Mouse (Mus musculus) olfactory bulb, adult 2 months (tissue): ENCODE results near the gene Nudt14. TPM values are rescaled to one million over a fixed set of nuclear protein-coding genes. Genes with fewer than 3 reads are reported as not detected.

Experiments used
- H3K27ac ChIP-seq: fragments of 200-500 bp; 2 replicates; pipeline ENCODE4 v1.5.1; 2012; ENCODE audit warnings: low read depth, low read length; ENCODE audit not compliant: insufficient read depth
- H3K4me1 ChIP-seq: fragments of 200-500 bp; 2 replicates; pipeline ENCODE4 v1.6.1; 2012; ENCODE audit warnings: low read length; ENCODE audit not compliant: control insufficient read depth, insufficient read depth
- H3K4me3 ChIP-seq: fragments of 200-500 bp; 2 replicates; pipeline ENCODE4 v1.5.1; 2012; ENCODE audit warnings: mild to moderate bottlenecking, low read depth, low read length, moderate library complexity; ENCODE audit not compliant: insufficient read depth
- CTCF ChIP-seq: fragments of 200-500 bp; IDR thresholded peaks from 2 replicates; pipeline ENCODE4 v1.5.1; 2012; ENCODE audit warnings: low read depth, mild to moderate bottlenecking, low read length, moderate library complexity; ENCODE audit not compliant: insufficient read depth
- POLR2A ChIP-seq: fragments of 200-500 bp; IDR thresholded peaks from 2 replicates; pipeline ENCODE4 v1.6.1; 2012; ENCODE audit warnings: mild to moderate bottlenecking, low read depth, low read length, moderate library complexity; ENCODE audit not compliant: insufficient read depth
- WGBS: fragments of 180-500 bp; shearing (Covaris S2); methylation state at CpG from one replicate; pipeline ENCODE4 v1.1.7; 2018; 5-methylcytosine and 5-hydroxymethylcytosine counted together
- polyA plus RNA-seq: library from polyadenylated mRNA; stranded (reverse); fragments of >200 nt; gene quantifications from 2 replicates; pipeline ENCODE4 v1.2.4, GENCODE M21; 2012; ENCODE audit warnings: low replicate concordance; ENCODE audit not compliant: missing spikeins, insufficient read depth, insufficient read length

The Nudt14 gene
- polyA plus RNA-seq, 1 experiment, result not detected

DNA sequence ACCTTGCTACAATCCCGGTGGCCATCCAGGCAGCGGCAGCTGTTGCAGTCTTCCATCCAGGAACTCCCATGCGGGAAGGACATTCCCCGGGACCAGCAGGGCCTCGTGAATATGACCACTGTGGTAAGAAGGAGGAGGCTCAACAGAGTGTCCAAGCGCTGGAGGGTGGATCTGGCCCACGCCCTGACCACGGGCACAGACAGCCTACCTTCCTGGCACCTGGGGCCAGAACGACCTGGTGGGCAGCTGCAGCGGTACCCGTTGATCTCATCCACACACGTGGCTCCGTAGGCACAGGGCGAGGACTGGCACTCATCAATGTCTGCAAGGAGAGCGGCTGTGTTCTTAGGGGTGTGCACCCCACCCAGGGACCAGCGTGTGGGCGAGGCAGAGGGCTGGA is 30.2 kb downstream of the Nudt14 start:
- H3K4me1 ChIP-seq, result no peaks in the 10 kb centered on the region
- H3K27ac ChIP-seq, result no peak overlapping the region
- WGBS, result 94% methylated on average over 17 of the region's 17 CpGs
- no peak overlapping the region for H3K4me3 ChIP-seq
- TF ChIP-seq POLR2A (no peak), CTCF (no peak)

DNA sequence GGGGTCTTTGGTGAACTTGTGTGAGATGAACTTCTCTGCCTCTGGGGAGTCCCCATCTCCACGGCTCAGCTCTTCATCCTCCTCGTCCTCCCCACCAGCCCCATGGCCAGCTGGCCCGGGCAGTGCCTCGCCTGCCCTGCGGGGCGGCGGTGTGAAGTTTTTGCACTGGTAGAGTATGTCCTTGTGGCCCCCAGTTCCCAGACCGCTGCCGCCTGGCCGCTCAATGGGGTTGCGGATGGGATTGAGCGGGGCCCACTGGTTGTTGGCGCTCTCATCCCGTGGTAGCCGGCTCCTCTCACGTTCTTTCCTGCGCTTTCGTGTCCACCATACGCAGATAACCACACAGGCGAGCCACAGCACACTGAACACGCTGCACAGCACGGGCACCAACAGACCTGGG is 32.9 kb downstream of the Nudt14 start:
- TF ChIP-seq POLR2A (no peak), CTCF (no peak)
- 95% methylated on average over 22 of the region's 22 CpGs for WGBS
- Histone ChIP-seq H3K4me3 (no peak overlapping the region), H3K27ac (no peak overlapping the region), H3K4me1 (no peaks in the 10 kb centered on the region)

DNA sequence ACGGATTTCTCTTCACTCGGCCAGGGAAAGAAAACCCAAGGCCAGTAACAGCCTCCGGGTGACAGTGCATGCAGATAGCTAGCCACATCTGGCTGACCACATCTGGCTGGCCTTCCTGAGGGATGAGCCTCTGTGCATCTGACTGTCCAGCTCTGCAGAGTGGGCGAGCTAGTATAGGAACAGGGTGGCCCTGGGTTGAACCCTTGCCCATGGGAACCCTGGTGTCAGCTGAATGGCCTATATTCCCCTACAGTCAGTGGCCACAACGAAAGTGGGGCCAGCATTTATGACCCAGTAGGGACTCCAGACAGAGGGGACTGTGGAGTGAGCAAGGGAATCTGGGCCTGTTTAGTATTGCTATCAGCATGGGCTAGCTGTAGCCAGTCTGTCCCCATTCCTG is 36.9 kb downstream of the Nudt14 start:
- H3K27ac ChIP-seq, result no peak overlapping the region
- H3K4me1 ChIP-seq, result peaks cover 8% of the 10 kb centered on the region
- TF ChIP-seq POLR2A (no peak), CTCF (no peak)
- no peak overlapping the region for H3K4me3 ChIP-seq
- 90% methylated on average over 5 of the region's 5 CpGs for WGBS

DNA sequence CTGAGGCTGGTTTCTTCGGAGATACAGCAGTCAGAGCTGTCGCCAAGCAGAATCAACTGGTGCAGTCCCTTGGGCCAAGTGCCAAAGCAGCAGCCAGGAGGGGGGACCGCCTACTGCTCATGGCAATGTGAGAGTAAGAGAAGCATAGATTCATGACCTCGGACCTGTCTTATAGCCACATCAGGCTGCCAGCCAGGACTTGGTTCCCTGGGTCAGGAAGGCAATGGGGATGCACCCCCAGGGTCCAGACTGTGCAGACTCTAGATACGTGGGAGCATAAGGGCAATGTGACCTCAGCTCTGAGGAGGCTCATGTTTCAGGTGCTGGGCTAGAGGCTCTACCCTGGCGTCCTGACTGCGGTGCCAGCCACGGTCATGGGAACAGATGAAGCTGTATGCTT is 38.0 kb downstream of the Nudt14 start:
- Histone ChIP-seq H3K27ac (no peak overlapping the region), H3K4me1 (peaks cover 8% of the 10 kb centered on the region), H3K4me3 (no peak overlapping the region)
- no peak for TF ChIP-seq CTCF
- TF ChIP-seq POLR2A, result no peak
- WGBS, result 65% methylated on average over 8 of the region's 8 CpGs

DNA sequence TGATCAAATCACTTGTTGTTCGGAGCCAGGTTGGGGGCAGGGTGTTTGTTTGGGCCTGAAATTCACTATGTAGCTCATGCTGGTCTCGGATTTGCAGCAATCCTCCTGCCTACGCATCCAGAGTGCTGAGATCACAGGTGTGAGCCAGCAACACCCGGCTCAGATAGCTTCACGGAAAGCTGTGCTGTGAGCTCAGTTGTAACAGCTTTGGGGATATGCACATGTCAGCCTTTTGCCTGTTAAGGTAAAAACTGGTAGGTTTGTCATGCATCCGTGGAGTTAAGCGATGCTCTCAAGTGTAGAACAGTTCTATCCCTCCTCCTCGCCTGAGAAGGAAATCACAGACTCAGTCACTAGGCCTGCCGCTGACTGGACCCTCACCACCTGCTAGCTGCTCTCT is 41.3 kb downstream of the Nudt14 start:
- Histone ChIP-seq H3K4me1 (peaks cover 16% of the 10 kb centered on the region), H3K4me3 (no peak overlapping the region), H3K27ac (no peak overlapping the region)
- WGBS, result 61% methylated on average over 9 of the region's 9 CpGs
- no peak for TF ChIP-seq CTCF
- TF ChIP-seq POLR2A, result no peak

DNA sequence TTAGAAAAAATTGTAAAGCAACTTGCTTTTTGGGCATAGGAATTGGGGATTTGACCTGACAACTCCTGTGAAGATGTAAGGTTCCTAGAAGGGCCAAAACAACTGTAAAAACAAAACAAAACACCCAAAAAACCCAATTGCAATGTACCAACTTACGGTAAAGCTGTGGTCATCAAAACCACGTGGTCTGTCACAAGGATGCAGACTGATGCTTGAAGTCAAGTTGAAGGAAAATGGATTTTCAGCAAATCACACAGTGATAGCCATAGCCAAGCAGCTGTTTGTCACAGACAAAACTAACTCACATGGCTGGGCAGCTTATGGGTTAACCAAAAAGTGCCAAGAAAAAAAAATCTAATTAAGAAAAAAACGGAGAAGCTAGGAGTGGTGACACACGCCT is 43.0 kb downstream of the Nudt14 start:
- H3K27ac ChIP-seq, result no peak overlapping the region
- no peak overlapping the region for H3K4me3 ChIP-seq
- H3K4me1 ChIP-seq, result peaks cover 32% of the 10 kb centered on the region
- TF ChIP-seq POLR2A (no peak), CTCF (no peak)
- WGBS, result 55% methylated on average over 4 of the region's 4 CpGs

DNA sequence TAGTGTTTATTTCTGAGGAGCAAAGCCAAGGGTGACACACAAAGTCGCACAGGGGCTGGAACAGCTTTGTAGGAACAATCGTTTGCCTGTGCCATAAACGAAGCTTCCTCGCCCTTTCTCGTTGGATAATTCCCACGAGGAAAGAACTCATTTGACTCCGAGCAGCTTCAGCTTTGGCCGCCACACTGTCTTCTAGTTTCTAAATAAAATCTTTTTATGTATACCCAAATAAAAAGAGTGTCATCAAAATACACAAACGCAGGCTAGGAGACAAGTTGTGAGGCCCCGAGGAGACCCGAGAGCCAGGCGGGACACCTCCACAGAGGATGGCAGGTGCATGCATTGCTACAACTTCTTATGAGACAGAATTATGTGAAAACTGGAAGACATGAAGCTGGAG is 43.6 kb downstream of the Nudt14 start:
- WGBS, result 63% methylated on average over 12 of the region's 12 CpGs
- no peak for TF ChIP-seq CTCF
- TF ChIP-seq POLR2A, result no peak
- no peak overlapping the region for H3K27ac ChIP-seq
- H3K4me3 ChIP-seq, result no peak overlapping the region
- H3K4me1 ChIP-seq, result peaks cover 37% of the 10 kb centered on the region

DNA sequence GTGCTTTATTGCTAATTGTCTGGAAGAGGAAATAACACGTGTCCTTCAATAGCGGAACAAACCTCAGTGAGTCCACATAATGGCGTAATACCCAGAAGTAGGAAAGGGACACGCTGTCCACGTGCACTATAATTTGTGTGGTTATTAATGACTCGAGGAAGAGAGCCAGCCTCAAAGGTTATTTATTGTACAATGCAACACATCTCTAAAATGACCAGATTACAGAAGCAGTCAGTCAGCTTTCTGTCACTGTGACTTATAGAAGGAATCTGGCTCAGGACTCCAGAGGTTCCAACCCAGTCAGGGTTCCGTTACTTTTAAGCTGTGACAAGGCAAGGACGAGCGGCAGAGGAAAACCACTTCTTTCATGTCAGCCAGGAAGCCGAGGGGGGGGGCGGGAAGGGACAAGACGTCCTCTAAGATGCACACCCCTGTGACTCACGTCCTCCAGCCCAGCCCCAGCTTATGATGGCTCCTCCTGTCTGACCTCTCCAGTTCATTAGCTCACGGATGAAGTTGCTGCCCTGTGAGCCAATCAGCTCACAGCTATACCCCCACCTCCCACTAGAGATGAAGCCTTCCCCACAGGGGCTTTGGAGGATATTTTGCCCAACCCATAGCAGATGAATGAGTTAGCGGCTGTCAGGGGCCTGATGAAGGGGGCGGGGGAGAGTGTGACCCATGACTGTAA is 44.3 kb downstream of the Nudt14 start:
- 33% methylated on average over 16 of the region's 16 CpGs for WGBS

DNA sequence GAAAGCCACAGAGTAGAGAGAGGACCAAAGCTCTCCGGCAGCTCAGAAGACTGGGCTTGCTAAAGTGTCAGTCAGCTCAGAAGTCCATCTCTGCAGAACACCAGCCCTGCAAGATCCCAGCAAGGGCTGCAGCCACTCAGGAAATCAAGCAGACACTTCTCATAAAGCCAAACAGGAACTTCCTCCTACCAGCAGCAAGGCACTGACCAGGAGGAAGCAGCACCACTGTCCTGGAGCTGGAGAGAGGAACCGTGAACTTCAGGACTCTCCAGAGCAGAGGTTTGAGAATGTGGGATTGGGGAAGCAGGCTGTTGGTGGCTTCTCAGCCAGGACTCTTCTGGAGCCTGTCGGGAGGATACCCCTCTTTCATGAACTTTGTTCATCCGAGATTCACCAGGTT is 47.0 kb downstream of the Nudt14 start:
- H3K27ac ChIP-seq, result peak overlapping the region; percentile 81
- H3K4me1 ChIP-seq, result peaks cover 32% of the 10 kb centered on the region
- 56% methylated on average over 4 of the region's 4 CpGs for WGBS

More for the DNA sequence above, 44.3 kb downstream of the Nudt14 start:
- Histone ChIP-seq H3K27ac (no peak overlapping the region), H3K4me1 (peaks cover 40% of the 10 kb centered on the region), H3K4me3 (no peak overlapping the region)
- TF ChIP-seq POLR2A (no peak), CTCF (no peak)

More for the DNA sequence above, 47.0 kb downstream of the Nudt14 start:
- TF ChIP-seq POLR2A, result no peak
- no peak for TF ChIP-seq CTCF
- no peak overlapping the region for H3K4me3 ChIP-seq
